Mouse (Mus musculus) heart, embryonic 14.5 days (tissue): ENCODE measurements around the gene Ccnl2. TPM values are rescaled to one million over a fixed set of nuclear protein-coding genes. Genes with fewer than 3 reads are reported as not detected.

Experiments
- ATAC-seq: fragments of 200-750 bp; cut with Nextera tagmentation; 2 replicates; pipeline ENCODE4 v1.8.0; 2017; ENCODE audit warnings: low read depth, moderate TSS enrichment; ENCODE audit not compliant: insufficient number of reproducible peaks, insufficient read depth, low FRiP score
- H3K27ac ChIP-seq, 2 experiments: fragments of 200-500 bp in 1 of 2; fragments of 300-500 bp in 1 of 2; sonication (generic) in 1 of 2; replicated peaks in 1 of 2; 2 replicates each; pipeline ENCODE4 v1.5.1; 2012 to 2014; ENCODE audit warnings: low read depth in 2 of 2, low read length in 2 of 2, control low read depth in 1 of 2, mild to moderate bottlenecking in 1 of 2, mixed read lengths in 1 of 2; ENCODE audit not compliant: control insufficient read depth in 1 of 2, insufficient read depth in 1 of 2
- H3K27me3 ChIP-seq: fragments of 300-500 bp; sonication (generic); 2 replicates; pipeline ENCODE4 v1.6.1; 2014; ENCODE audit warnings: mild to moderate bottlenecking, low read length, control low read depth; ENCODE audit not compliant: control insufficient read depth, insufficient read depth
- H3K36me3 ChIP-seq: fragments of 300-500 bp; sonication (generic); 2 replicates; pipeline ENCODE4 v1.6.1; 2014; ENCODE audit warnings: mild to moderate bottlenecking, control low read depth, low read length, mixed read lengths; ENCODE audit not compliant: control insufficient read depth, insufficient read depth
- H3K4me1 ChIP-seq, 2 experiments: fragments of 200-500 bp in 1 of 2; fragments of 300-500 bp in 1 of 2; sonication (generic) in 1 of 2; 2 replicates each; pipeline ENCODE4 v1.6.1; 2012 to 2014; ENCODE audit warnings: low read length in 2 of 2, control low read depth in 1 of 2, mixed read lengths in 1 of 2; ENCODE audit not compliant: control insufficient read depth in 2 of 2, insufficient read depth in 2 of 2
- H3K4me2 ChIP-seq: fragments of 300-500 bp; sonication (generic); 2 replicates; pipeline ENCODE4 v1.6.1; 2014; ENCODE audit warnings: mild to moderate bottlenecking, low read length
- H3K4me3 ChIP-seq, 2 experiments: fragments of 200-500 bp in 1 of 2; fragments of 300-500 bp in 1 of 2; sonication (generic) in 1 of 2; 2 replicates each; pipeline ENCODE4 v1.5.1; 2012 to 2014; ENCODE audit warnings: low read length in 2 of 2, mild to moderate bottlenecking in 2 of 2, control low read depth in 1 of 2, low read depth in 1 of 2, moderate library complexity in 1 of 2; ENCODE audit not compliant: control insufficient read depth in 1 of 2, insufficient read depth in 1 of 2
- H3K9ac ChIP-seq: fragments of 300-500 bp; sonication (generic); 2 replicates; pipeline ENCODE4 v1.6.1; 2014; ENCODE audit warnings: mild to moderate bottlenecking, low read length
- H3K9me3 ChIP-seq: fragments of 300-500 bp; sonication (generic); 2 replicates; pipeline ENCODE4 v1.6.1; 2016; ENCODE audit warnings: low read length, control low read depth; ENCODE audit not compliant: control insufficient read depth
- WGBS: fragments of 180-500 bp; shearing (Covaris S2); extraction: QIAGEN DNeasy Blood & Tissue Kit; methylation state at CpG from one replicate; pipeline ENCODE4 v1.1.7; 2014; 5-methylcytosine and 5-hydroxymethylcytosine counted together
- polyA plus RNA-seq: library from polyadenylated mRNA; unstranded; fragments of >200 nt; fragmentation: Nextera tagmentation; extraction: Ambion mirVana; gene quantifications from 2 replicates; pipeline ENCODE4 v1.2.1, GENCODE M21; 2014

Gene Ccnl2
- polyA plus RNA-seq, 1 experiment from 2014 or later, result 120 TPM

- H3K9me3 ChIP-seq, result no peaks in the 10 kb centered on the region
- peaks cover 21% of the 10 kb centered on the region for H3K36me3 ChIP-seq
- peak overlapping the region; percentile 88 for H3K4me2 ChIP-seq
- no peak for ATAC-seq
- 7% methylated on average over 8 of the region's 8 CpGs for WGBS
- peaks cover 5% of the 10 kb centered on the region for H3K27me3 ChIP-seq
- H3K4me1 ChIP-seq, result peaks cover 22 to 41% of the 10 kb centered on the region in 2 experiments
- H3K9ac ChIP-seq, result peak overlapping the region; percentile 76
- H3K27ac ChIP-seq, result peak overlapping the region; percentile 85 to 86
- H3K4me3 ChIP-seq, result peak overlapping the region; percentile 51 to 54
Observed at GRCm38 (mm10) chr4:155840076-155841002, 28.1 kb downstream of the Ccnl2 start.

DNA sequence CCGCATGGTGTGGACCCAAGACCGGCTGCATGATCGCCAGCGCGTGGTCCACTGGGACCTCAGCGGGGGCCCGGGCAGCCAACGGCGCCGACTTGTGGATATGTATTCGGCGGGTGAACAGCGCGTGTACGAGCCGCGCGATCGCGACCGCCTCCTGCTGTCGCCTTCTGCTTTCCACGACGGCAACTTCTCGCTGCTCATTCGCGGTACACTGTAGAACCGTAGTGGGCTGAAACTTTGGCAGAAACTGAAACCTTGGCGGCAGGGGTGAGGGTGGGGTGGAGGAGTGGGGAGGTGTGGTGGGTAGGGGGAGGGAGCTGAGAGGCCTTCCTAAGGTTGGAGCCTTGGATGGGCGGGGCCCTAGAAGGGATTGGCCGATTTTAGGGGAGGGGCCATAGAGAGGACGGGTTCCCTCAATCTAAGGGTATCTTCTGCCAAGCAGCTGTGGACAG is 28.7 kb downstream of the Ccnl2 start:
- H3K36me3 ChIP-seq, result peaks cover 21% of the 10 kb centered on the region
- peaks cover 5% of the 10 kb centered on the region for H3K27me3 ChIP-seq
- H3K27ac ChIP-seq, result 0 out of 4 replicates have a peak overlapping the region, but pooled peaks of 1 of the 2 experiments have one; percentile 17
- H3K9me3 ChIP-seq, result no peaks in the 10 kb centered on the region
- WGBS, result under 1% methylated on average over 32 of the region's 32 CpGs
- H3K4me3 ChIP-seq, result peak overlapping the region; percentile 51 to 54
- H3K4me1 ChIP-seq, result peaks cover 22 to 41% of the 10 kb centered on the region in 2 experiments
- peak overlapping the region; percentile 88 for H3K4me2 ChIP-seq
- peak overlapping the region; percentile 76 for H3K9ac ChIP-seq
- peak; percentile 23 for ATAC-seq

GRCm38 (mm10) chr4:155841651-155842270 is 29.5 kb downstream of the Ccnl2 start:
- H3K27me3 ChIP-seq, result peaks cover 5% of the 10 kb centered on the region
- H3K27ac ChIP-seq, result no peak overlapping the region
- 49% methylated on average over 38 of the region's 38 CpGs for WGBS
- H3K9ac ChIP-seq, result no peak overlapping the region
- peaks cover 26 to 45% of the 10 kb centered on the region in 2 experiments for H3K4me1 ChIP-seq
- ATAC-seq, result no peak
- H3K9me3 ChIP-seq, result no peaks in the 10 kb centered on the region
- H3K4me2 ChIP-seq, result peak overlapping the region; percentile 88
- peak overlapping the region; percentile 3 to 51; a peak in 2 of 4 replicates for H3K4me3 ChIP-seq
- peaks cover 21% of the 10 kb centered on the region for H3K36me3 ChIP-seq

- Histone ChIP-seq H3K27ac (no peak overlapping the region), H3K27me3 (peaks cover 5% of the 10 kb centered on the region), H3K36me3 (peaks cover 21% of the 10 kb centered on the region), H3K9ac (no peak overlapping the region), H3K4me2 (no peak overlapping the region), H3K4me1 (peaks cover 21 to 40% of the 10 kb centered on the region in 2 experiments), H3K9me3 (no peaks in the 10 kb centered on the region), H3K4me3 (no peak overlapping the region)
- 87% methylated on average over 5 of the region's 5 CpGs for WGBS
- no peak for ATAC-seq
Observed at GRCm38 (mm10) chr4:155843231-155843630, 30.9 kb downstream of the Ccnl2 start.

DNA sequence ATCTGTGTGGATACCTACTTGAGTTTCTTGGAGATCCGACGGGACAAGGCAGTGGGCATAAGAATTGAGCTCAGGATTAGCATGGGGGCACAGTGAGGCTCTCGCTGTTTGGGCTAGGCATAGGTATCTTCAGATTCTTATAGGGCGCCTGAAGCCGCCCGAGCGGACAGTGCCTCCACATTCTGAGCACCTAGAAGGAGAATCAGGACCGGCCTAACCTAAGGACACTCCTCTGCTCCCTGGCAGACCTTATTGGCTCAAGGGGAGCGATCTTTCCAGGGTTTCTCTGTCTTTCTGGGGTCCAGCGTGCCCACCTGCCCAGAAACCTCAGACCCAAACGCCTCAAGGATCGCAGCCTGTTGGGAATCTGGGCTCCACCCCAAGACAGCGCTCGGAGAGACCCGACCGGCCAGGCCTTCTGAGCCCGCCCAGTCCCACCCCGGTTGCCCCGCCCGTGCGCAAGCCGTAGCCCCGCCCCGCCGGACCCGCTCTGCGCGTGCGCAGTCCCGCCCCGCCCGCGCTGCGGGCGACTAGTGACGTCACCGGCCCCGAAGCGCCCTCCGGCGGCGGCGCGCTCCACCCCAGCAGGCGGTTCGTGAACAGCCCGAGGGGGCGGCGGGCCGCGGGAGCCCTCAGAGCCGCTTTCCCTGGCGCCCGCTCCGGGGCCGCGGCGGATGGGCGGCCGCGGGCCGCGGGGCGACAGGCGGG is 34.7 kb downstream of the Ccnl2 start, which contains the start of gene Dvl1:
Gene Dvl1 (plus strand): TSS at position 532 of the 708 bp plus-strand sequence.
- Histone ChIP-seq H3K4me2 (peak within 1 kb of the TSS; percentile 96), H3K4me1 (peaks cover 12 to 19% of the 10 kb centered on the region in 2 experiments), H3K36me3 (peaks cover 18% of the 10 kb centered on the region), H3K27ac (peak within 1 kb of the TSS; percentile 6 to 76; a peak in 3 of 4 replicates), H3K9me3 (no peaks in the 10 kb centered on the region), H3K9ac (peak within 1 kb of the TSS; percentile 93), H3K4me3 (peak within 1 kb of the TSS; percentile 82 to 95), H3K27me3 (no peaks in the 10 kb centered on the region)
- 2% methylated on average over 57 of the region's 65 CpGs for WGBS
- peak; percentile 91 for ATAC-seq

GRCm38 (mm10) chr4:155847591-155848352 is 35.5 kb downstream of the Ccnl2 start:
- Histone ChIP-seq H3K9me3 (no peaks in the 10 kb centered on the region), H3K4me1 (peaks cover 12 to 19% of the 10 kb centered on the region in 2 experiments), H3K36me3 (peaks cover 12% of the 10 kb centered on the region), H3K9ac (peak overlapping the region; percentile 93), H3K27ac (peak overlapping the region in 1 of 2 experiments; percentile 76; a peak in 2 of 4 replicates), H3K4me3 (peak overlapping the region; percentile 82 to 95), H3K27me3 (no peaks in the 10 kb centered on the region), H3K4me2 (peak overlapping the region; percentile 96)
- peak; percentile 33 for ATAC-seq
- 2% methylated on average over 61 of the region's 69 CpGs for WGBS
